Mouse (Mus musculus) C2C12 (cell line): ENCODE results near the gene Rapsn.

Source experiments
- CEBPB ChIP-seq: IDR thresholded peaks from one replicate; pipeline ENCODE4 v1.6.1; 2011; ENCODE audit warnings: low read depth, mild to moderate bottlenecking, control low read depth, moderate library complexity
- CTCF ChIP-seq: IDR thresholded peaks from one replicate; pipeline ENCODE4 v1.5.1; 2011; ENCODE audit not compliant: control insufficient read depth, insufficient read depth, insufficient read length
- USF1 ChIP-seq: IDR thresholded peaks from one replicate; pipeline ENCODE4 v1.6.1; 2011; ENCODE audit warnings: low read depth, mild to moderate bottlenecking, control low read depth, moderate library complexity

- TF ChIP-seq CTCF (no peak), USF1 (no peak), CEBPB (no peak)
Observed at GRCm38 (mm10) chr2:91027391-91028214, 7.8 kb upstream of the Rapsn start.
